In the genomic region with DNA sequence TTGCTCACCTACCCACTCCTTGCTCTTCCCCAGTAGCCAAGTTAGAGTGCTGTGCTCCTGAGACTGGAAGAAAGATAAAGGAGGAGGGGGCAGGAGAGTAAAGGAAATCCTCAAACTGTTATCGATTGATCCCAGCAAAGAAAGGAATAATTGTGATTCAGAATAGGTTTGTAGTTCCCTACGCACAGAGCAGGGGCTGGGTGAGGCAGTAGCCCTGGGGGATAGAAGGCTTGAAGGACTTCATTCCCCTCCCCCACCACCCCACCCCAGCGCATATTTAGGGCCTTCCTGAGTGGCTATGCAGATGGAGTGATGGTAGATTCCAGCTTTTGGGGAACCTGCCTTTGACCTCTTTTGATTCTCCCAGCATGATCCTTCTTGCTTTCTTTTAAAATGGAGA, we compare ENCODE assay signal across 28 mouse cellular contexts. TPM values are rescaled to one million over a fixed set of nuclear protein-coding genes. Genes with fewer than 3 reads are reported as not detected.
"Had no signal": no experiment of that assay in that cellular context is flagged by ENCODE, and none has a peak within 500 bp of the region (broad histone marks: within the 10 kb centered on the region; RNA-seq: fewer than 3 reads in every experiment).

No protein-coding gene starts in this region.

- H3K9ac ChIP-seq: heart, embryonic 12.5 days; hindbrain, embryonic 13.5 days; hindbrain, embryonic 15.5 days; kidney, embryonic 15.5 days; limb, embryonic 12.5 days; liver, embryonic 13.5 days; liver, embryonic 15.5 days had no signal

- H3K4me3 ChIP-seq: gastrocnemius, adult 2 months; heart, embryonic 10.5 days; heart, embryonic 12.5 days; hindbrain, embryonic 13.5 days; hindbrain, embryonic 15.5 days; kidney, embryonic 15.5 days; left cerebral cortex, adult 2 months; limb, embryonic 10.5 days; limb, embryonic 12.5 days; liver, embryonic 13.5 days; liver, embryonic 15.5 days had no signal

- H3K36me3 ChIP-seq: heart, embryonic 10.5 days; heart, embryonic 12.5 days; hindbrain, embryonic 13.5 days; hindbrain, embryonic 15.5 days; kidney, embryonic 15.5 days; limb, embryonic 10.5 days; limb, embryonic 12.5 days; liver, embryonic 13.5 days; liver, embryonic 15.5 days had no signal

- H3K4me1 ChIP-seq: hindbrain, embryonic 13.5 days; hindbrain, embryonic 15.5 days; kidney, embryonic 15.5 days; liver, embryonic 13.5 days; liver, embryonic 15.5 days had no signal

- H3K9me3 ChIP-seq: heart, embryonic 10.5 days; heart, embryonic 12.5 days; hindbrain, embryonic 13.5 days; hindbrain, embryonic 15.5 days; kidney, embryonic 15.5 days; limb, embryonic 10.5 days; limb, embryonic 12.5 days; liver, embryonic 13.5 days; liver, embryonic 15.5 days had no signal

- DNase-seq: gastrocnemius, adult 2 months; gastrocnemius, postnatal 10 days; gastrocnemius, postnatal 25 days; heart, adult 18-20 months; heart, postnatal 10 days; kidney, adult 11 months; kidney, adult 2 months; kidney, adult 9 months; kidney, postnatal 14 days; kidney, postnatal 36 days; layer of hippocampus, adult 9-11 months; layer of hippocampus, postnatal 36 days; liver; liver, embryonic 13.5 days had no signal

- H3K27me3 ChIP-seq: heart, embryonic 12.5 days; hindbrain, embryonic 15.5 days; kidney, embryonic 15.5 days; liver, embryonic 13.5 days; liver, embryonic 15.5 days had no signal

- ATAC-seq: hindbrain, postnatal 0 days; intestine, embryonic 16.5 days had no signal

- H3K4me2 ChIP-seq: heart, embryonic 12.5 days; hindbrain, embryonic 13.5 days; hindbrain, embryonic 15.5 days; kidney, embryonic 15.5 days; limb, embryonic 12.5 days; liver, embryonic 11.5 days; liver, embryonic 13.5 days; liver, embryonic 15.5 days had no signal

- H3K27ac ChIP-seq: gastrocnemius, adult 2 months; heart, embryonic 10.5 days; hindbrain, embryonic 13.5 days; hindbrain, embryonic 15.5 days; hindbrain, postnatal 0 days; kidney, embryonic 15.5 days; kidney, postnatal 0 days; left cerebral cortex, adult 2 months; limb, embryonic 10.5 days; limb, embryonic 12.5 days; liver, embryonic 13.5 days; liver, embryonic 15.5 days had no signal

RNA-seq across cellular contexts. Expression of a gene that starts 5.5 kb away (rescaled TPM):
- total RNA-seq: granulocyte monocyte progenitor cell, adult 5-6 weeks had no signal
